Mouse (Mus musculus): Measurements from ENCODE around the gene Dand5. TPM values are rescaled to one million over a fixed set of nuclear protein-coding genes. Genes with fewer than 3 reads are reported as not detected.

Dand5 gene
- 10 to 100 TPM; 11.9 TPM for total RNA-seq (2021)
- long read RNA-seq, experiment 1, partial matches to known transcripts = 0 of 11 reads
- long read RNA-seq, experiment 1, other reads (novel, unspliced or antisense) = 11 of 11 reads
- long read RNA-seq, experiment 2, partial matches to known transcripts = 0 of 2 reads
- long read RNA-seq, experiment 2, other reads (novel, unspliced or antisense) = 2 of 2 reads

GRCm38 (mm10) chr8:84822723-84823122 lies at the start of gene Dand5:
Dand5 (minus strand) TSS chr8:84822823.
- DNase-seq (ENCODE audit: low spot score in 2 of 2) = no peak
- Histone ChIP-seq H3K4me3 (peak within 1 kb of the TSS; percentile 32; the same call in 1 of the 2 replicates), H3K27ac (no peak within 1 kb of the TSS)
- no peak for TF ChIP-seq CTCF (conservative IDR thresholded peaks at IDR 0.05)

- TF ChIP-seq CTCF (conservative IDR thresholded peaks at IDR 0.05) = peak; percentile 61
- peak within 1 kb of the TSS; percentile 60 for H3K4me3 ChIP-seq
- peak in 1 of 2 experiments; percentile 69 for DNase-seq (ENCODE audit: low spot score in 2 of 2)
- H3K27ac ChIP-seq = peak within 1 kb of the TSS; percentile 59; the same call in 1 of the 2 replicates
These were observed 49.0 kb upstream of the Dand5 start, which contains the start of gene Syce2 for GRCm38 (mm10) chr8:84871376-84872308. Syce2 (plus strand) TSS chr8:84872111.

GRCm38 (mm10) chr8:84856864-84857441 lies 34.3 kb upstream of the Dand5 start, which contains the start of gene Farsa:
Farsa (plus strand) TSS chr8:84856989.
- H3K27ac ChIP-seq = peak within 1 kb of the TSS; percentile 93
- peak; percentile 91 to 93 for DNase-seq (ENCODE audit: low spot score in 2 of 2)
- no peak for TF ChIP-seq CTCF (conservative IDR thresholded peaks at IDR 0.05)

GRCm38 (mm10) chr8:84856434-84856833 lies 33.8 kb upstream of the Dand5 start:
- H3K4me3 ChIP-seq = no peak overlapping the region
- H3K27ac ChIP-seq = peak overlapping the region; percentile 93; the same call in 1 of the 2 replicates
- no peak for TF ChIP-seq CTCF (conservative IDR thresholded peaks at IDR 0.05)
- DNase-seq (ENCODE audit: low spot score in 2 of 2) = no peak

More at GRCm38 (mm10) chr8:84856864-84857441, 34.3 kb upstream of the Dand5 start, which contains the start of gene Farsa:
- peak within 1 kb of the TSS; percentile 75 for H3K4me3 ChIP-seq

GRCm38 (mm10) chr8:84847684-84848435 lies 25.2 kb upstream of the Dand5 start:
- no peak for DNase-seq (ENCODE audit: low spot score in 2 of 2)
- Histone ChIP-seq H3K4me3 (peak overlapping the region; percentile 73), H3K27ac (peak overlapping the region; percentile 90)
- TF ChIP-seq CTCF (conservative IDR thresholded peaks at IDR 0.05) = no peak

GRCm38 (mm10) chr8:84846722-84847572 lies 24.3 kb upstream of the Dand5 start, which contains the start of gene Calr:
Calr (minus strand) TSS chr8:84846934.
- peak; percentile 54 for TF ChIP-seq CTCF (conservative IDR thresholded peaks at IDR 0.05)
- peak within 1 kb of the TSS; percentile 91 for H3K4me3 ChIP-seq
- peak; percentile 100 for DNase-seq (ENCODE audit: low spot score in 2 of 2)
- H3K27ac ChIP-seq = peak within 1 kb of the TSS; percentile 97

GRCm38 (mm10) chr8:84846094-84846721 lies 23.6 kb upstream of the Dand5 start:
- DNase-seq (ENCODE audit: low spot score in 2 of 2) = no peak
- Histone ChIP-seq H3K4me3 (peak overlapping the region; percentile 91), H3K27ac (peak overlapping the region; percentile 97)
- TF ChIP-seq CTCF (conservative IDR thresholded peaks at IDR 0.05) = no peak

- TF ChIP-seq CTCF (conservative IDR thresholded peaks at IDR 0.05) = peak; percentile 72
- Histone ChIP-seq H3K4me3 (peak overlapping the region; percentile 91), H3K27ac (peak overlapping the region; percentile 97)
- DNase-seq (ENCODE audit: low spot score in 2 of 2) = no peak
These were observed 22.9 kb upstream of the Dand5 start for GRCm38 (mm10) chr8:84845355-84846093.

- peak overlapping the region; percentile 91 for H3K4me3 ChIP-seq
- TF ChIP-seq CTCF (conservative IDR thresholded peaks at IDR 0.05) = no peak
- H3K27ac ChIP-seq = peak overlapping the region; percentile 97; the same call in 1 of the 2 replicates
- DNase-seq (ENCODE audit: low spot score in 2 of 2) = no peak
These were observed 21.9 kb upstream of the Dand5 start for GRCm38 (mm10) chr8:84844397-84845070.

- Histone ChIP-seq H3K4me3 (no peak overlapping the region), H3K27ac (no peak overlapping the region)
- no peak for TF ChIP-seq CTCF (conservative IDR thresholded peaks at IDR 0.05)
- DNase-seq (ENCODE audit: low spot score in 2 of 2) = no peak
These were observed 18.9 kb upstream of the Dand5 start for GRCm38 (mm10) chr8:84841514-84841913.
